Mouse (Mus musculus): ENCODE measurements at regions not wholly inside any gene's neighbourhood (a gene's known extent, or its start where the extent isn't known, plus 50 kb on each side); places are given as distances from the start of the nearest gene placed in this dataset.

GRCm38 (mm10) chr19:21913005-21913670 is 135.0 kb downstream of the Cemip2 start:
- no peak for ATAC-seq (ENCODE audit: insufficient number of reproducible peaks, low FRiP score, low TSS enrichment, low read depth)
- Histone ChIP-seq H3K9me3 (replicated peaks) (no peaks in the 10 kb centered on the region), H3K4me2 (replicated peaks) (no peak overlapping the region), H3K4me1 (peaks cover 14% of the 10 kb centered on the region), H3K27ac (replicated peaks) (no peak overlapping the region), H3K4me3 (replicated peaks) (no peak overlapping the region), H3K27me3 (no peaks in the 10 kb centered on the region), H3K9ac (no peak overlapping the region), H3K36me3 (no peaks in the 10 kb centered on the region)
- WGBS: 60% methylated on average over 8 of the region's 8 CpGs

DNA sequence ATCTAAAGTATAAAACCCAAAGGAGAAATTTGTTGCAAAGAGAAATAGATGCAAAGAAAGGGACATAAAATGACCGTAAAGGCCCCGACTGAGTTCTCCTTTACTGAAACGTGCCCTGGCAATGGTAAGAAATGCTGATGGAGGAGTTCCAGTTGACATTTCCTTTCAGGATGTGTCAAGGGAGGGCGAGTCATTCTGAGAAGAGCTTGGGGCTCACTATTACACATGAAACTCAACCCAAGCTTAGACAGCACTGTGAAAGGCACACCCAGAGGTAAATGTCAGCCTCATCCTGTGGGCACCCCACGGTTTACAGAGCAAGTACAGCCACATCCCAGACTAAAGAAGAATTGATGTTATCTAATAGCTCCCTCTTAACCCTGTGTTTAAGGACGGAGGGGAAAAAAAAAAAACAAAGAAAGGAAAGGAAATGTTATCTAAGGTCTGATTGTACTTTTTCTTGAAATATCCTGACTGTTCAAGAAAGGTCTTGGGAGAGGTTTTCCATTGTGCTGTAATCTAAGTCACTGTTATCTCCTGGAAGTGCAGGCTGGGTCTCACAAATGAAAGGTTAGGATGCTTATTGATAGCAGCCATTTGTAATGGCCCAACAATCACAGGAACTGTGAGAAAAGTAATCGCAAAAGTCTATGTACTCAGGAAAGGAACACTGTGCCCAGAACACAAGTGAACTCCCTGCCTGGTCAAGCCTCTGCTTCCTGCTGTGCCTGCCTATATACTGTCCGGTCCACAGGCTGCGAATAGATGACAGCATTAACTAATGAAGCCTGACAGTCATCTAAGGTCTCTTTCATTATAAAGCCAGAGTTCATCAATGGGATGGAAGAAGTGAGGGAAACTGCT is 135.8 kb downstream of the Cemip2 start:
- Histone ChIP-seq H3K27ac (replicated peaks) (0 out of 2 replicates have a peak overlapping the region, but pooled peaks have one; percentile 34), H3K9me3 (replicated peaks) (no peaks in the 10 kb centered on the region), H3K27me3 (no peaks in the 10 kb centered on the region), H3K36me3 (no peaks in the 10 kb centered on the region), H3K4me1 (peaks cover 14% of the 10 kb centered on the region), H3K4me3 (replicated peaks) (no peak overlapping the region), H3K4me2 (replicated peaks) (no peak overlapping the region), H3K9ac (no peak overlapping the region)
- no peak for ATAC-seq (ENCODE audit: insufficient number of reproducible peaks, low FRiP score, low TSS enrichment, low read depth)
- 43% methylated on average over 9 of the region's 9 CpGs for WGBS

DNA sequence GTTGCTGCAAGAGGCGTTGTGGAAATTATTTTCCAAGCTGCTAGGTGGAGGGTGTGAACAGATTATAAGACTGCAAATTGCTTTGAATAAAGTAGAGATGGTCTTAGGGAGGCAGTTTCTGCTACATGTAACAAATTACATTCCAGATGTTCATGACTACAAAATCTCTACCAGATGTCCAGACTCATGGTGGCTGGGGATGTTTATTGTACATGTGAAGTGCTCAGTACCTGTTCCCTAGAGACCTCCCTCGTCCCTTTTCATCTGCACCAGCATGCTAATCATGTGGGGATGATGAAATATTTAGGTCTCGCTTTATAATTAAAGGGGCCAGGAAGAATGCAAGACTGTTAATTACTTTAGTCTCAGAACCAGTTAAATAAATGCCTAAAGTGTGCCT is 136.5 kb downstream of the Cemip2 start:
- no peak overlapping the region for H3K4me3 ChIP-seq (replicated peaks)
- no peak overlapping the region for H3K9ac ChIP-seq
- H3K27ac ChIP-seq (replicated peaks): 0 out of 2 replicates have a peak overlapping the region, but pooled peaks have one; percentile 34
- H3K4me1 ChIP-seq: peaks cover 14% of the 10 kb centered on the region
- H3K27me3 ChIP-seq: no peaks in the 10 kb centered on the region
- 26% methylated on average over 3 of the region's 3 CpGs for WGBS
- H3K36me3 ChIP-seq: no peaks in the 10 kb centered on the region
- ATAC-seq (ENCODE audit: insufficient number of reproducible peaks, low FRiP score, low TSS enrichment, low read depth): peak; percentile 47; the same call in 1 of the 2 replicates
- no peak overlapping the region for H3K4me2 ChIP-seq (replicated peaks)
- H3K9me3 ChIP-seq (replicated peaks): no peaks in the 10 kb centered on the region

DNA sequence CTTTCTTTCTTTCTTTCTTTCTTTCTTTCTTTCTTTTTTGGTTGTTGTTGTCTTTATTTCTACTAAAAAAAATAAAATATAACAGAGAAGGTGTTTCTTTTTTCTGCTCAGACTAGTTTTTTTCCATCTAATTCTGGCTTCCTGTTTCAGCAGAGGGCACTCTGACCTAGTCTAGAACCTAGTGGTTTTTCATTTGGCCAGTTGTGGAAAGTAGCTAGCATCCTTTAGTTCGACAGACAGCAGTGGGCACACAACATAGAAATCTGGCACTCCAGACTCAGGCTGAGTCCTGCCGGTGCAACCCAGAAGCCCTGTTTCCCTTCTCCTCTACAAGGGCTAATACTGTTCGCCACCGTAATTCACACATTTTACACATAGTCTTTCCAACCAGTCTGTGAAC is 140.0 kb downstream of the Cemip2 start:
- Histone ChIP-seq H3K4me2 (replicated peaks) (no peak overlapping the region), H3K9me3 (replicated peaks) (no peaks in the 10 kb centered on the region), H3K27me3 (no peaks in the 10 kb centered on the region), H3K36me3 (no peaks in the 10 kb centered on the region), H3K9ac (no peak overlapping the region), H3K4me1 (peaks cover 14% of the 10 kb centered on the region), H3K27ac (replicated peaks) (no peak overlapping the region), H3K4me3 (replicated peaks) (no peak overlapping the region)
- no peak for ATAC-seq (ENCODE audit: insufficient number of reproducible peaks, low FRiP score, low TSS enrichment, low read depth)
- 77% methylated on average over 4 of the region's 4 CpGs for WGBS

DNA sequence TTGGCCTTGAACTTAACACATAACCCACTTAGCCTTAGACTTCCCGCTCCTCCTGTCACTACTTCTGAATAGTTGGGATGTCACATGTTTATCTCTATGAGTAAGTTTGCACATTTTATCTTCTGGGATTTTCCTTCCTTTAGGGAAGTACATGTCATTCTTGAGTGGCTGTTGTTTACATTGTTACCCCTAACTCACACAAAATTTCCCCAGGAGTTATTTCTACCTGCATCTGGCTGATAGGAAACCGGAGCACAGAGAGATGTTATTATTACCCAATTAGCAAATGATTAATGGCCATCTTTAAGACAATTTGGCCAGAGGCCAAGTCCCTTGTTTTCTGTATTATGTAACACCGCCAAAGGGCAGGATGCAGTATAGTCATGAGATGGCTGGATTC is 140.9 kb downstream of the Cemip2 start:
- Histone ChIP-seq H3K4me3 (replicated peaks) (no peak overlapping the region), H3K36me3 (no peaks in the 10 kb centered on the region), H3K4me1 (peaks cover 10% of the 10 kb centered on the region), H3K27me3 (no peaks in the 10 kb centered on the region), H3K4me2 (replicated peaks) (no peak overlapping the region), H3K9ac (no peak overlapping the region), H3K27ac (replicated peaks) (no peak overlapping the region), H3K9me3 (replicated peaks) (no peaks in the 10 kb centered on the region)
- ATAC-seq (ENCODE audit: insufficient number of reproducible peaks, low FRiP score, low TSS enrichment, low read depth): no peak
- 74% methylated on average over 3 of the region's 3 CpGs for WGBS

- no peaks in the 10 kb centered on the region for H3K4me1 ChIP-seq
- no peaks in the 10 kb centered on the region for H3K27me3 ChIP-seq
- no peaks in the 10 kb centered on the region for H3K36me3 ChIP-seq
- WGBS: 79% methylated on average over 4 of the region's 4 CpGs
- H3K4me2 ChIP-seq (replicated peaks): no peak overlapping the region
- H3K4me3 ChIP-seq (replicated peaks): no peak overlapping the region
- H3K9me3 ChIP-seq (replicated peaks): no peaks in the 10 kb centered on the region
- ATAC-seq (ENCODE audit: insufficient number of reproducible peaks, low FRiP score, low TSS enrichment, low read depth): no peak
- H3K27ac ChIP-seq (replicated peaks): no peak overlapping the region
- no peak overlapping the region for H3K9ac ChIP-seq
Observed at GRCm38 (mm10) chr19:21940114-21940513, 162.0 kb downstream of the Cemip2 start.

- no peak overlapping the region for H3K27ac ChIP-seq (replicated peaks)
- H3K27me3 ChIP-seq: no peaks in the 10 kb centered on the region
- H3K4me3 ChIP-seq (replicated peaks): no peak overlapping the region
- H3K9me3 ChIP-seq (replicated peaks): no peaks in the 10 kb centered on the region
- no peak overlapping the region for H3K9ac ChIP-seq
- no peaks in the 10 kb centered on the region for H3K36me3 ChIP-seq
- ATAC-seq (ENCODE audit: insufficient number of reproducible peaks, low FRiP score, low TSS enrichment, low read depth): no peak
- H3K4me1 ChIP-seq: no peaks in the 10 kb centered on the region
- H3K4me2 ChIP-seq (replicated peaks): no peak overlapping the region
- 45% methylated on average over 2 of the region's 2 CpGs for WGBS
Observed at GRCm38 (mm10) chr19:21941720-21942119, 163.6 kb downstream of the Cemip2 start.

DNA sequence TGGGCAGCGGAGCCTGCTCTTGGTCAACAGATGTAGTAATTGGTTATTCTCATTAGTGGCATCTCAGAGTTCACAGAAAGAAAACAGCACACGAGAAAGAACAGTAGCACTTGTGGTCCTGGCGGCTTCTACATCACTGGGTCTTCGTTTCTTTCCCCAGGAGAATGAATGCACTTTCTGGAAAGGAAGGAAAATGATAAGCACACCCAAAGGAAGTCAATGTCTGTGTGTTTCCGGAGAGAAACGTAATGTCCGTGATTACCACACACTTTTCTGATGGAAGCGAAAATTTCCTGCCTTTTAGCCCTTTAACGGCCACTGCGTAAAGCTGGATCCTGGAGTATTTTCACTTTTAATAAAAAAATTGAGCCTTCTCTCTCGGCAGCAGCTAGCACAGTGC is 164.1 kb downstream of the Cemip2 start:
- ATAC-seq (ENCODE audit: insufficient number of reproducible peaks, low FRiP score, low TSS enrichment, low read depth): no peak
- Histone ChIP-seq H3K4me1 (no peaks in the 10 kb centered on the region), H3K9ac (no peak overlapping the region), H3K4me2 (replicated peaks) (no peak overlapping the region), H3K4me3 (replicated peaks) (no peak overlapping the region), H3K9me3 (replicated peaks) (no peaks in the 10 kb centered on the region), H3K27ac (replicated peaks) (no peak overlapping the region), H3K27me3 (no peaks in the 10 kb centered on the region), H3K36me3 (no peaks in the 10 kb centered on the region)
- WGBS: 49% methylated on average over 11 of the region's 11 CpGs

DNA sequence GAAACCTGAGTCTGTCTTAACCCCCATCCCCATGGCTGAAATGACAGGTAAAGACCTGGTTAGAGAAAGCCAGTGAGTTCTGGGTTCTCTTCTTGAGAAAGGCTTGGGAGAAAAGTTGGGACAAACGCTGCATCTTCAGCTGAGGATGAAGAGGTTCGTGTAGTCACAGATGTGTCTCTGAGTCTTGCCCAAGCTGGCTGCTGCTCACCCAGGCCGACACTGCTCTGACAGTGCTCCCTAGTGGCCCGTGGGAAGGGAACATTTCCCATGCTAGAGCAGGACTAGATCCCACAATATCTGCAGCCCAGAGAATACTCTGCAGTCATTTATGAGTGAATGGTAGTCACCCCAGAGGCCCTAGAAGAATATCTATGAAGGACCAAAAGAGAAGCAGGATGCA is 165.3 kb downstream of the Cemip2 start:
- H3K27me3 ChIP-seq: no peaks in the 10 kb centered on the region
- no peaks in the 10 kb centered on the region for H3K9me3 ChIP-seq (replicated peaks)
- H3K27ac ChIP-seq (replicated peaks): no peak overlapping the region
- no peak overlapping the region for H3K4me3 ChIP-seq (replicated peaks)
- H3K9ac ChIP-seq: no peak overlapping the region
- no peak overlapping the region for H3K4me2 ChIP-seq (replicated peaks)
- H3K4me1 ChIP-seq: no peaks in the 10 kb centered on the region
- 56% methylated on average over 4 of the region's 4 CpGs for WGBS
- ATAC-seq (ENCODE audit: insufficient number of reproducible peaks, low FRiP score, low TSS enrichment, low read depth): no peak
- no peaks in the 10 kb centered on the region for H3K36me3 ChIP-seq

- H3K27me3 ChIP-seq: no peaks in the 10 kb centered on the region
- ATAC-seq (ENCODE audit: insufficient number of reproducible peaks, low FRiP score, low TSS enrichment, low read depth): peak; percentile 51
- H3K27ac ChIP-seq (replicated peaks): no peak overlapping the region
- H3K4me3 ChIP-seq (replicated peaks): no peak overlapping the region
- H3K36me3 ChIP-seq: no peaks in the 10 kb centered on the region
- 44% methylated on average over 5 of the region's 5 CpGs for WGBS
- no peaks in the 10 kb centered on the region for H3K9me3 ChIP-seq (replicated peaks)
- H3K4me1 ChIP-seq: no peaks in the 10 kb centered on the region
- no peak overlapping the region for H3K4me2 ChIP-seq (replicated peaks)
- H3K9ac ChIP-seq: no peak overlapping the region
Observed at GRCm38 (mm10) chr19:21946262-21946922, 168.2 kb downstream of the Cemip2 start.

DNA sequence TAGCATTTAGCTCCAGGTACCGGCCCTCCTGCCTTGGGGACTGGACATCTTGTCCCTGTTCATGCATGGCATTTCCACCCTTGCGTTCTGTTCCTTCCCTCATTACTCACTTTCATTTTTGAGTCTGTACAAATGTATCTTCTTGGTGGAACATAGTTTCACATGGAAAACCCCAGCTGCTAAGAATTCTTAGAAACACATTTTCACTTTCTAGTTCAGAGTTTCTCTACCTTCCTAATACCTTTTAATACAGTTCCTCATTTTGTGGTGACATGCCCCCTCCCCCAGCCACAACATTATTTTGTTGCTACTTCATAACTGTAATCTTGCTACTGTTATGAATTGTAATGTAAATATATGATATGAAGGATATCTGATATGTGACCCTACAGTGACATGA is 169.9 kb downstream of the Cemip2 start:
- 89% methylated on average over 2 of the region's 2 CpGs for WGBS
- no peak overlapping the region for H3K4me3 ChIP-seq (replicated peaks)
- no peaks in the 10 kb centered on the region for H3K4me1 ChIP-seq
- H3K9ac ChIP-seq: no peak overlapping the region
- H3K27ac ChIP-seq (replicated peaks): no peak overlapping the region
- ATAC-seq (ENCODE audit: insufficient number of reproducible peaks, low FRiP score, low TSS enrichment, low read depth): no peak
- no peaks in the 10 kb centered on the region for H3K36me3 ChIP-seq
- H3K27me3 ChIP-seq: no peaks in the 10 kb centered on the region
- H3K9me3 ChIP-seq (replicated peaks): no peaks in the 10 kb centered on the region
- no peak overlapping the region for H3K4me2 ChIP-seq (replicated peaks)

All from embryonic facial prominence, embryonic 15.5 days (tissue).